Mouse (Mus musculus) MEL (cell line): ENCODE results near the gene Hoxa4. TPM values are rescaled to one million over a fixed set of nuclear protein-coding genes. Genes with fewer than 3 reads are reported as not detected.

Experiments used
- DNase-seq: peaks from one replicate; pipeline ENCODE4 v3.0.0; 2011; ENCODE audit warnings: low read depth, low spot score
- H3K27ac ChIP-seq: 2 replicates; pipeline ENCODE4 v1.5.1; 2012; ENCODE audit warnings: low read depth, mild to moderate bottlenecking, control low read depth, low read length, moderate library complexity; ENCODE audit not compliant: control insufficient read depth
- H3K27me3 ChIP-seq, 2 experiments: fragments of 150-350 bp in 1 of 2; sonication (generic) in 1 of 2; 2 replicates each; pipeline ENCODE4 v1.6.1; 2012; ENCODE audit warnings: low read length in 2 of 2, mild to moderate bottlenecking in 2 of 2, improper control_type of control experiment in 1 of 2, moderate library complexity in 1 of 2; ENCODE audit not compliant: insufficient read depth in 2 of 2, control insufficient read depth in 1 of 2
- H3K36me3 ChIP-seq, 2 experiments: 2 replicates each; pipeline ENCODE4 v1.6.1; 2012 to 2014; ENCODE audit warnings: low read length in 2 of 2, improper control_type of control experiment in 1 of 2, inconsistent platforms in 1 of 2, mild to moderate bottlenecking in 1 of 2; ENCODE audit not compliant: insufficient read depth in 2 of 2, control insufficient read depth in 1 of 2
- H3K4me1 ChIP-seq, 2 experiments: fragments of 150-350 bp in 1 of 2; sonication (generic) in 1 of 2; 2 replicates each; pipeline ENCODE4 v1.6.1; 2012; ENCODE audit warnings: low read length in 2 of 2, improper control_type of control experiment in 1 of 2, mild to moderate bottlenecking in 1 of 2; ENCODE audit not compliant: insufficient read depth in 2 of 2, control insufficient read depth in 1 of 2
- H3K4me3 ChIP-seq, 2 experiments: fragments of 150-350 bp in 1 of 2; sonication (generic) in 1 of 2; 2 replicates each; pipeline ENCODE4 v1.5.1; 2012; ENCODE audit warnings: low read depth in 2 of 2, low read length in 2 of 2, mild to moderate bottlenecking in 2 of 2, moderate library complexity in 2 of 2, control low read depth in 1 of 2, improper control_type of control experiment in 1 of 2; ENCODE audit not compliant: control insufficient read depth in 1 of 2, insufficient read depth in 1 of 2
- H3K79me2 ChIP-seq: 2 replicates; pipeline ENCODE4 v1.6.1; 2012; ENCODE audit warnings: mild to moderate bottlenecking, low read length, moderate library complexity; ENCODE audit not compliant: control insufficient read depth, poor library complexity, insufficient read depth
- H3K9ac ChIP-seq: 2 replicates; pipeline ENCODE4 v1.6.1; 2012; ENCODE audit warnings: low read depth, mild to moderate bottlenecking, control low read depth, low read length, moderate library complexity; ENCODE audit not compliant: control insufficient read depth, poor library complexity, severe bottlenecking
- H3K9me3 ChIP-seq: fragments of 150-350 bp; sonication (generic); replicated peaks from 2 replicates; pipeline ENCODE4 v1.6.1; 2012; ENCODE audit warnings: mild to moderate bottlenecking, low read length, improper control_type of control experiment, moderate library complexity; ENCODE audit not compliant: insufficient read depth
- BHLHE40 ChIP-seq: IDR thresholded peaks from 2 replicates; pipeline ENCODE4 v1.6.1; 2012; ENCODE audit warnings: low read depth, mild to moderate bottlenecking, inconsistent platforms, low read length, improper control_type of control experiment, borderline replicate concordance
- CHD2 ChIP-seq: IDR thresholded peaks from 2 replicates; pipeline ENCODE4 v1.6.1; 2011; ENCODE audit warnings: low read length, improper control_type of control experiment
- CTCF ChIP-seq, 3 experiments: IDR thresholded peaks in 2 of 3; conservative IDR thresholded peaks in 1 of 3; 2 replicates each; pipeline ENCODE4 v1.5.1; 2011 to 2012; ENCODE audit warnings: low read length in 3 of 3, low read depth in 2 of 3, mild to moderate bottlenecking in 2 of 3, improper control_type of control experiment in 1 of 3, inconsistent platforms in 1 of 3, mixed read lengths in 1 of 3, moderate library complexity in 1 of 3; ENCODE audit not compliant: control insufficient read depth in 1 of 3, insufficient read depth in 1 of 3, poor library complexity in 1 of 3, severe bottlenecking in 1 of 3
- E2F4 ChIP-seq: IDR thresholded peaks from 2 replicates; pipeline ENCODE4 v1.6.1; 2011; ENCODE audit warnings: low read depth, low read length, improper control_type of control experiment, borderline replicate concordance
- EP300 ChIP-seq, 2 experiments: IDR thresholded peaks; 2 replicates each; pipeline ENCODE4 v1.6.1; 2011; ENCODE audit warnings: improper control_type of control experiment in 2 of 2, low read length in 2 of 2, low read depth in 1 of 2, mild to moderate bottlenecking in 1 of 2
- GATA1 ChIP-seq: IDR thresholded peaks from 2 replicates; pipeline ENCODE4 v1.6.1; 2011; ENCODE audit warnings: low read depth, low read length, improper control_type of control experiment
- HCFC1 ChIP-seq: IDR thresholded peaks from 2 replicates; pipeline ENCODE4 v1.6.1; 2012; ENCODE audit warnings: low read depth, mild to moderate bottlenecking, inconsistent platforms, low read length, improper control_type of control experiment, moderate library complexity
- JUND ChIP-seq: IDR thresholded peaks from 2 replicates; pipeline ENCODE4 v1.6.1; 2011; ENCODE audit warnings: low read depth, mild to moderate bottlenecking, improper control_type of control experiment, low read length
- MAZ ChIP-seq: IDR thresholded peaks from 2 replicates; pipeline ENCODE4 v1.6.1; 2012; ENCODE audit warnings: low read depth, mild to moderate bottlenecking, inconsistent platforms, low read length, improper control_type of control experiment
- MYC ChIP-seq: IDR thresholded peaks from 2 replicates; pipeline ENCODE4 v1.6.1; 2011; ENCODE audit warnings: low read depth, mild to moderate bottlenecking, low read length, improper control_type of control experiment, moderate library complexity
- NELFE ChIP-seq: IDR thresholded peaks from 2 replicates; pipeline ENCODE4 v1.6.1; 2011; ENCODE audit warnings: low read depth, low read length, improper control_type of control experiment
- NRF1 ChIP-seq: IDR thresholded peaks from 2 replicates; pipeline ENCODE4 v1.6.1; 2014; ENCODE audit warnings: low read depth, mild to moderate bottlenecking, inconsistent platforms, low read length, improper control_type of control experiment, moderate library complexity; ENCODE audit not compliant: poor library complexity, insufficient read depth, severe bottlenecking
- POLR2A ChIP-seq, 2 experiments: IDR thresholded peaks; 2 replicates each; pipeline ENCODE4 v1.6.1; 2011 to 2012; ENCODE audit warnings: low read length in 2 of 2, mild to moderate bottlenecking in 2 of 2, control low read depth in 1 of 2, improper control_type of control experiment in 1 of 2, low read depth in 1 of 2, moderate library complexity in 1 of 2; ENCODE audit not compliant: control insufficient read depth in 1 of 2, insufficient read depth in 1 of 2, poor library complexity in 1 of 2
- POLR2AphosphoS2 ChIP-seq: IDR thresholded peaks from 2 replicates; pipeline ENCODE4 v1.6.1; 2011; ENCODE audit warnings: low read length, improper control_type of control experiment
- RAD21 ChIP-seq: IDR thresholded peaks from 2 replicates; pipeline ENCODE4 v1.6.1; 2011; ENCODE audit warnings: mild to moderate bottlenecking, low read depth, low read length, improper control_type of control experiment
- RCOR1 ChIP-seq: IDR thresholded peaks from 2 replicates; pipeline ENCODE4 v1.6.1; 2012; ENCODE audit warnings: low read depth, mild to moderate bottlenecking, inconsistent platforms, low read length, improper control_type of control experiment
- SIN3A ChIP-seq: IDR thresholded peaks from 2 replicates; pipeline ENCODE4 v1.6.1; 2012; ENCODE audit warnings: low read length, improper control_type of control experiment, inconsistent platforms
- SMC3 ChIP-seq: IDR thresholded peaks from 2 replicates; pipeline ENCODE4 v1.6.1; 2011; ENCODE audit warnings: low read depth, low read length, improper control_type of control experiment
- TCF12 ChIP-seq: IDR thresholded peaks from 2 replicates; pipeline ENCODE4 v1.6.1; 2014; ENCODE audit warnings: low read depth, mild to moderate bottlenecking, inconsistent platforms, low read length, improper control_type of control experiment, moderate library complexity
- ZKSCAN1 ChIP-seq: IDR thresholded peaks from 2 replicates; pipeline ENCODE4 v1.6.1; 2012; ENCODE audit warnings: low read depth, mild to moderate bottlenecking, inconsistent platforms, low read length, improper control_type of control experiment, moderate library complexity
- ZMIZ1 ChIP-seq: IDR thresholded peaks from 2 replicates; pipeline ENCODE4 v1.6.1; 2012; ENCODE audit warnings: low read depth, mild to moderate bottlenecking, inconsistent platforms, low read length, improper control_type of control experiment, moderate library complexity
- ZNF384 ChIP-seq: IDR thresholded peaks from 2 replicates; pipeline ENCODE4 v1.6.1; 2012; ENCODE audit warnings: low read depth, mild to moderate bottlenecking, inconsistent platforms, low read length, improper control_type of control experiment
- polyA plus RNA-seq, 2 experiments: library from polyadenylated mRNA; stranded (reverse) in 1 of 2; unstranded in 1 of 2; fragments of >175 nt in 1 of 2; fragments of >200 nt in 1 of 2; gene quantifications; 2 replicates each; pipeline versions ENCODE4 v1.2.1 to v1.2.4; 2012; ENCODE audit warnings: low replicate concordance in 2 of 2, low read depth in 1 of 2; ENCODE audit not compliant: insufficient read length in 2 of 2, insufficient read depth in 1 of 2, missing spikeins in 1 of 2
- total RNA-seq: library from RNA; depleted of rRNA; stranded (reverse); fragments of 300-350 nt; gene quantifications from 2 replicates; pipeline ENCODE4 v1.2.3, GENCODE M21; 2012

The Hoxa4 gene
- total and polyA plus RNA-seq, 3 experiments = not detected

- Histone ChIP-seq H3K9ac (no peak within 1 kb of the TSS), H3K27ac (no peak within 1 kb of the TSS), H3K79me2 (no peaks in the 10 kb centered on the region), H3K4me3 (no peak within 1 kb of the TSS), H3K27me3 (no peaks in the 10 kb centered on the region), H3K4me1 (no peaks in the 10 kb centered on the region), H3K36me3 (no peaks in the 10 kb centered on the region), H3K9me3 (no peaks in the 10 kb centered on the region)
- DNase-seq = no peak
- TF ChIP-seq POLR2AphosphoS2 = no peak
- TF ChIP-seq ZMIZ1 = no peak
- TF ChIP-seq NELFE = no peak
- no peak for TF ChIP-seq EP300 (IDR thresholded peaks at IDR 0.05; ENCODE audit: low read depth in 1 of 2, low read length in 2 of 2)
- TF ChIP-seq ZKSCAN1 = no peak
- no peak for TF ChIP-seq RAD21
- no peak for TF ChIP-seq JUND
- TF ChIP-seq ZNF384 = no peak
- no peak for TF ChIP-seq E2F4
- no peak for TF ChIP-seq SIN3A
- TF ChIP-seq BHLHE40 = no peak
- no peak for TF ChIP-seq SMC3
- no peak for TF ChIP-seq POLR2A (IDR thresholded peaks at IDR 0.05; ENCODE audit: control insufficient read depth in 1 of 2, insufficient read depth in 1 of 2, low read depth in 1 of 2, low read length in 2 of 2, poor library complexity in 1 of 2)
- TF ChIP-seq TCF12 = no peak
- no peak for TF ChIP-seq GATA1
- TF ChIP-seq RCOR1 = no peak
- TF ChIP-seq CTCF (IDR thresholded peaks at IDR 0.05 in 2 of 3, conservative IDR thresholded peaks at IDR 0.05 in 1 of 3; ENCODE audit: control insufficient read depth in 1 of 3, insufficient read depth in 1 of 3, low read depth in 2 of 3, low read length in 3 of 3, poor library complexity in 1 of 3, severe bottlenecking in 1 of 3) = no peak
- TF ChIP-seq HCFC1 = no peak
These were observed 48.9 kb upstream of the Hoxa4 start, which contains the start of gene Hoxa10 for GRCm38 (mm10) chr6:52240389-52241000. TSS of gene Hoxa10 (minus strand) at chr6:52240854.

DNA sequence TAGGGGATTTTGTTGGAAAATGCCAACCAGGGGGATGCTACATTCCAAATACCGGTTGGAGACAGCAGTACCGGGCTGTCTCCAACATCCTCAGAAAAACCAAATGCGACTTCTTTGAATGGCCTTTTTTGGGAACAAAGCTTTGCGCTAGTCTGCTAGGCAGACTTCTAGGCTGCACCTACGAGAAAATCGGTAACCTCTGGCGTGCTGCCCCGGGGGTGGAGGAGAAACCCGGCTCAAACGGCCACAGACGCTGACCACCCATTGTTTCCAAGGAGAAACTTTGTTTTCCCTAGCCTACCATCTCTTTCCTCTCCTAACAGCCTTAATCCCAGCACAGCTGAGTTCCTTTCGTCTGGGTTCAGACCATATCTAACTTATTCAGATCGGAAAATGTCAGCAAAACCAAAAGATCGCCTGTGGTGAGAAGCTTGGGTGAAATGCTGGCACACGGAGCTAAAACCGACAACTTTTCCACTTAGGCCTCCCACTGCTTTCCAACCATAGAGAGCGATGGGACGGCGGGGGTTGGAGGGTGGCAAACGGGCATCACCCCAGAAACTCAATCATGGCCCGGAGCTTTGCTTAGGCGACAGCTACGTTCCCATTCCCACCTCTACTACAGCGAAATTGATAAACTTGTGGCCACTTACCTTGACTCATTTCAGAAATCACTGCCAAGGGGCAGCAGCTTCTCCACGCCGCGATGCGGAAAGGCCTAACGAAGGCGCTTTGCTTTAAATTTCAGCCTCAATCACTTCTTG lies 48.3 kb upstream of the Hoxa4 start:
- Histone ChIP-seq H3K27ac (no peak overlapping the region), H3K79me2 (no peaks in the 10 kb centered on the region), H3K4me1 (no peaks in the 10 kb centered on the region)
- no peak for TF ChIP-seq MYC
- no peak for TF ChIP-seq ZMIZ1
- TF ChIP-seq MAZ = no peak
- no peak for TF ChIP-seq ZNF384
- TF ChIP-seq NRF1 = no peak
- no peak for TF ChIP-seq CHD2
- TF ChIP-seq, all 39 proteins: peak for 0
- no peak overlapping the region for H3K4me3 ChIP-seq
- no peaks in the 10 kb centered on the region for H3K36me3 ChIP-seq
- H3K9me3 ChIP-seq = no peaks in the 10 kb centered on the region
- no peaks in the 10 kb centered on the region for H3K27me3 ChIP-seq
- H3K9ac ChIP-seq = no peak overlapping the region
- no peak for DNase-seq
